In genomic region chr3:69446989-69447388, GRCm38 (mm10) we compare ENCODE assay signal across 17 mouse cellular contexts.
A peak's percentile ranks its signal among the peaks of the same experiment; 100 is the strongest.
DNase-seq lines count a peak whose midpoint lies in the region; ATAC-seq and TF ChIP-seq lines count a peak whose summit lies in the region.
"Had no signal": no experiment of that assay in that cellular context is flagged by ENCODE, and none has a peak within 500 bp of the region (broad histone marks: within the 10 kb centered on the region; RNA-seq: fewer than 3 reads in every experiment).

No protein-coding gene starts in this region.

- H3K4me3 ChIP-seq in gastrocnemius, adult 2 months: peak overlapping the region; percentile 65
- H3K4me3 ChIP-seq: embryonic facial prominence, embryonic 12.5 days; liver, embryonic 15.5 days; myocyte had no signal

- H3K27ac ChIP-seq in gastrocnemius, adult 2 months: peak overlapping the region; percentile 87
- H3K27ac ChIP-seq: embryonic facial prominence, embryonic 12.5 days; hindbrain, postnatal 0 days; liver, embryonic 15.5 days; macrophage had no signal

- TF ChIP-seq CTCF in gastrocnemius, adult 2 months (IDR thresholded peaks at IDR 0.05): no peak

- peak; percentile 55 for DNase-seq in gastrocnemius, adult 2 months
- DNase-seq in gastrocnemius, postnatal 4 days (ENCODE audit: low spot score in 2 of 2): no peak
- peak; percentile 65 for DNase-seq in layer of hippocampus, adult 9-11 months
- DNase-seq in layer of hippocampus, postnatal 25 days (ENCODE audit: extremely low spot score in 1 of 2, low spot score in 1 of 2): no peak
- peak; percentile 6 to 24 for DNase-seq in heart, adult 9 months (ENCODE audit: low spot score in 2 of 2)
- DNase-seq in urinary bladder, adult 18-20 months (ENCODE audit: low spot score in 2 of 2): no peak
- no peak for DNase-seq in spleen, adult 18-20 months
- DNase-seq: cerebellum, postnatal 10 days; forebrain, postnatal 0 days; thymus, adult 2 months had no signal

- ATAC-seq in megakaryocyte, adult 5-6 weeks (ENCODE audit: poor library complexity, severe bottlenecking): 0 out of 2 replicates have a peak, but pooled peaks have one; percentile 45
- ATAC-seq: activated CD4-positive, CD25-positive, alpha-beta regulatory T cell, adult 4 months; hindbrain, postnatal 0 days had no signal

- intact Hi-C loops in gastrocnemius, adult 2 months (cut with DNase I): no loop called here

Comparison
In these comparisons a context has a peak if more than half of its experiments do, and no peak if none do; other contexts are left out.
1. DNase-seq: peak in gastrocnemius, adult 2 months (single experiment), layer of hippocampus, adult 9-11 months (single experiment) and heart, adult 9 months (2 of 2); none in gastrocnemius, postnatal 4 days (0 of 2), layer of hippocampus, postnatal 25 days (0 of 2), urinary bladder, adult 18-20 months (0 of 2) and spleen, adult 18-20 months (0 of 2).